Mouse (Mus musculus): ENCODE results near the gene Olfr522.

Gene Olfr522

GRCm38 (mm10) chr7:140164664-140165063 is at the start of gene Olfr522:
TSS of gene Olfr522 (minus strand) at chr7:140164764.
- DNase-seq (ENCODE audit: low spot score), result no peak

GRCm38 (mm10) chr7:140213841-140214240 is 49.3 kb upstream of the Olfr522 start:
- no peak for DNase-seq (ENCODE audit: low spot score)

- DNase-seq (ENCODE audit: low spot score), result no peak
Measured at GRCm38 (mm10) chr7:140208677-140209076, 44.1 kb upstream of the Olfr522 start.

DNA sequence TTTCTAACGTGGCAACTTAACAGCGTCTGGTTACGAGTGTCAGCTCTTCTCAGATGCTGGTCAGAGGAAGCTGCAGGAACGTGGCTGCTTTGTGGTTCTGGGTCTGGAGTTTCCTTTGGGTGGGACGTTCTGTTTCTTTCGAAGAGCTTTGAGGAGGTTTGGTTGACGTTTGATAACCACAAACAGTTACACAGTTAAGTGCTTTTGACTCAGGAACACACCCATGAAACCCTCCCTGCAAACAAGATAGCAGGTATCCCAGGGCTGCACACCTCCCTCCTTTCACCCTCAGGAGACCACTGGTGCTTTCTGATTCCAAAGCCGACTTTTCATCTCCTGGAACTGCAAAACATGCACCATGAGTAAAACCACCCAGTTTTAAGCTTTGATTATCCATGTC is 43.6 kb upstream of the Olfr522 start:
- DNase-seq (ENCODE audit: low spot score), result no peak

DNA sequence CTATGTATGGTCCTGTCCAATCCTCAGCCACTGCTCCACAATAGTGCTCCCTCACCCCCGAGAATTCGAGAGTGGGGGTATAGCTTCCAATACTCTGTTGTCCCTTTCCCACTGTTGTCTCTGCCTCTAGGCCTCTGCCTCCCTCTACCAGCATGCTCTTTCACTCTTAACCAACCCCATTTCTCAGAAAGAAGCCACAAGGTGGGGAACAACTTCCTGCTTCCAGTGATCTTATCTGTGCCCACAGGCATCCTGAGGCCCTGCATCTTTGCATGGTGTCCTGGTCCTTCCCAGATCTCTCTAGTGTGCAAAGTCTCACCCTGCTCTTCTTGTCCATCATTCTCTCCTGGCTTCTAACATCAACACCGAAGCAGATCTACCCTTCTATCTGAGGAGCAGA is 42.3 kb upstream of the Olfr522 start:
- DNase-seq (ENCODE audit: low spot score), result no peak

- no peak for DNase-seq (ENCODE audit: low spot score)
Measured at GRCm38 (mm10) chr7:140205864-140206263, 41.3 kb upstream of the Olfr522 start, which contains the start of gene Olfr524. TSS of gene Olfr524 (minus strand) at chr7:140205964.

DNA sequence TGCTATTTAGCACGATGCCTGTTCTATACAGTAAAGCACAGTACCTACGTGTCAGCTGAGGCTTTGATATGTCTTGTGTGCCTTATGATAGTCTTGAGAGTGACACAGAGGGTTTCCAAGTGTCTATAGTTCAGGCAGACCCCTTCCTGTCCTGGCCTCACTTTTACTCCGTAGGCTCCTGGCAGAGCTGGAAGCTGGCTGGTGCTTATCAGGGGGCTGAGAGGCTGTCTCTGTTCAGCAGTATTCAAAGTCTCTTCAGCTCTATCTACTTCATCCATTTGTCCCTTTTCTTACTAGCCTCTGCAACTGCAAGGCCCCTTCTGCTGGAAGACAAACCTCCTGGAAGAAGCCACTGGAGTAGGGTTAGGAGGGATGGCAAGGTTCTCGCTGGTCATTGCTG is 36.5 kb upstream of the Olfr522 start:
- DNase-seq (ENCODE audit: low spot score), result no peak

DNA sequence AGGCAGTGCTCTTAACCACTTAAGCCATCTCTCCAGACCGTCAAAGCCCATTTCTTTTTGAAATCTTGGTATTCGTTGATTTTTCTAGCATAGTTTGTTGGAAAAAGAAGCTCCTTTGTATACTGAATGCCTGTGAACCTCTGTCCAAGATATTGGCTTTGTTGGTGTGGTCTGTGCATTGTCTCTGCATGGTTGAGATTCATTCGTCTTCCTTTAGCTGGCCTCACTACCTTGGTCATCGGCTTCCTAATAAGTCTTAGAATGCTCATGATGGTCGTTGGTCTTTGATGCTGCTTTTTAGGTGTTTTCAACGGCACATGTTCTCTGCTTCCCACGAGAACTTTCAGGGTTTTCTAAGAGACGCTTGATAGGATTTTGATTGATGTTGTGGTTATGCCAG is 31.4 kb upstream of the Olfr522 start:
- no peak for DNase-seq (ENCODE audit: low spot score)

DNA sequence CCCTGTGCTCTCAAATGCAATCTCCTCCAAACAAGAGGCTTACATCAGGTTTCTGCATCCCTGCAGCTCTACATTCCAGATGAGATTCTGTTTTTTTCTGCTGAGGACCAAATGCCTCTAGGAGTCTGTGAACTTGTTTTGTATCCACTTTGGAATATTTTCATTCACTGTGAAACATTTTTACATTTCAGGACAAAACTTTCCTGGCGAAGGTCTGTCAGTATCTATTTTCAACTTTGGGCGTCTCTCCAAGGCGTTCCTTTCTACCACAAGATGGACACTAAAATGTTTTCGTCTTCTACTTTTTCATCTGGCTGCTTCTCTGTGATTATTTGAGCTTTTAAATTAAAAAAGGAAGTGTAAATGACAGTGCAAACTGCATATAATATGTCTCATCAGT is 29.5 kb upstream of the Olfr522 start:
- no peak for DNase-seq (ENCODE audit: low spot score)

DNA sequence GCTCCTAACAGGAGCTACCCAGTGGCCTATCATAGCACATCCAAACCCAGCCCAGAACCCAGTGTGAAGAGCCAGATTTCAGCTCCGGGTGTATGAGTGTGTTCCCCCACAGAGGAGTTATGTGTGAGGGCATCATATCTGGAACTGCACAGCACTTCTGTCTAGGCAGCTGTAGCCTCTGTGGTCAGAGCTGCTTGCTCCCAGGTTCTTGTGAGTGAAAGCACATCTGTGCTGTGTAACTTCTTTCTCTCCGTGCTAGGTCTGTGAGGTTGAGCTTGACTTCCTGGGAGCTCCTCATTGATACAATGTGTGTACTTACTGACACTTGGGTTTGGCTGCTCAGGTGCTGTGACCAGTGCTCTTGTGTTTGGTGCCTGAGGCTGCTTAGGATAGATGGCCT is 28.3 kb upstream of the Olfr522 start:
- no peak for DNase-seq (ENCODE audit: low spot score)

DNA sequence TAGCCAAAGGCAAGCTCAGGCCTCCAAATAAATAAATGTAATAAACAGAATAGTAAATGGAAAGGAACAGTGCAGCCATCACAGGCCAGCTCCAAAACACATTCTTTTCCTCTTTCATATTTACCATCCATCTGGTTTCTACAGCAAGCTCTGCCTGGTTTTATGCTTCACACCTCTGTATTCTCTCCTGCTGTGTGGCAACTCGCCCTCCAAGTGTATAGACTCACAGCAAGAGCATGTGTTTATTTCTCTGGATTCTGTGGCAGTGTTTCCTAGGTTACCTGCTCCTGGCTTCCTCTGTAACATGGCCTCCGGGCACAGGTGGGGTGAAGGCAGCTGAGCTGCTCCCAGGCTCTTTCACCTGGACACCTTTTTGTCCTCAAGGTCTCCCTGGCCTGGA is 27.9 kb upstream of the Olfr522 start:
- no peak for DNase-seq (ENCODE audit: low spot score)

- no peak for DNase-seq (ENCODE audit: low spot score)
Measured at GRCm38 (mm10) chr7:140190435-140190834, 25.9 kb upstream of the Olfr522 start.

- DNase-seq (ENCODE audit: low spot score), result peak; percentile 48
Measured at GRCm38 (mm10) chr7:140188391-140189328, 24.1 kb upstream of the Olfr522 start.

DNA sequence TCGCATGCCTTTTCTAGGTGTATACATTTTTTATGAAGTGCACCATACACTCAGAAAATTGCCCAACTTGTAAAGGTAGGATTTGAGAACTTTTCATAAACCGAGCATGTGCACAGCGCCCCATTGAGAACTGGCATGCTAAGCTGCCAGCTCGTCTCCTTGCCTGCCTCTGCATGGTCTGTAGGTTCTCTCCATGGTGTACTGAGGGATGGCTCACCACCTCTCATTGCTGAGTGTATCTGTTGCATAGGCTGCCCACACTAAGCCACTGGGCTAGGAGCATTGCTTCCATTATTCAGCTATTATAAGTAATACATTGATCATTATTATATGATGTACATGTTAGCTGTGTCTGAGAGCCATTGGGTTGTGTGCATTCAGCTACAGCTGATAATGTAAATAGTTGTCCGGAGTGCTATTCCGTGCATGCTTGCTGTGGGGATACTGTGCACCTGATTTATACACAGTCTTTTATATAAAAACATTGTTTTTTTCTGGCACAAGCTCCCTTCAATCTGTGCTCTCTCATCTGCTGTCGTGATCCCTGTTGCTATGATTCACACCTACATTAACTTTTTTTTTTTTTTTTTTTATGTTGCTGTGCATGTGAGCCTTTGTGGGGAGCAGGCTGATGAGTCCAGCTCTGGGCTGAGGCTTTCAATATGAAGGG is 23.3 kb upstream of the Olfr522 start:
- peak; percentile 36 for DNase-seq (ENCODE audit: low spot score)

DNA sequence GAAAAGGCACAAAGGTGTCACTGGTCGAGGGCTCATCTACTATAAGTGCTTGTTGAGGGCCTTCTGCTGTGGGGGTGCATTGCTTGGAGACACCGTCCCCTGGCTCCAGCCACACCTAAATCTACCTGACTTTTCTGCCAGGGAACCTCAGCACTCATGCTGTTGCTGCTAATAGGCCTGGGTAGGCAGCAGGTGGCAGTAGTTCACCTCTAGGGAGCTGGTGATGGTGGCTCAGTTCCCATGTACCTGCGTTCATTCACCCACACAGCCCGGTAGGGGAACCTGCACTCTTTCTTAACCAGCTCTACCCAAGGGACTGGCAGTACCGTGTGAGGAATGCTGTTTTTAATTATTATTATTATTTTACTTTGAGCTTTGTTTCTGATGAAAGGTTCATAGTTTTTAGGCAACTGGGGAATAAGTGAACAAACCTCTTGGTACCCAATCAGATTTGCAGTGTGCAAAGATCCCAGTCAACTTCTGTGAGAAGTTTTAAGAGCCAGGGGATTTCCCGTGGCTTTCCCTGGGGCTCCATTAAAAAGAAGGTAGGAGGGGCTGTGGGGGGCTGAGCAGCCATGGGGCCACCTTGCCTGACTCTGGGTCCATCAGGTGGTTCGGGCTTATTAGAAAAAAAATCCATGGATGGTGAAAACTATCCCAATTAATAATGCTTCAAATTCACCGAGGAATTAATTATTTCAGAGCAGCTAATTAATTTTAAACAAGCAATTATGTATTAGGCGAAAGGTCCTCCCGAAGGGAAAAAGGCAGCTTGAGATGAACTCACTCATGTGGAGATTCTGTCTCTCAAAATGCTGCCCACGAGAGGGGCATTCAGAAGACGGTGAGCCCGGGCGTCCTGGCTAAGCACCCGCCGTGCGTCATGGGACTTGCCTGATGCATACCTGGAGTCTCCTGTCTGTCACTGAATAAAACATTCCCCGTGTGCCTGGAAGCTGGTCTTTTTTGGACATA is 22.4 kb upstream of the Olfr522 start:
- DNase-seq (ENCODE audit: low spot score), result no peak

DNA sequence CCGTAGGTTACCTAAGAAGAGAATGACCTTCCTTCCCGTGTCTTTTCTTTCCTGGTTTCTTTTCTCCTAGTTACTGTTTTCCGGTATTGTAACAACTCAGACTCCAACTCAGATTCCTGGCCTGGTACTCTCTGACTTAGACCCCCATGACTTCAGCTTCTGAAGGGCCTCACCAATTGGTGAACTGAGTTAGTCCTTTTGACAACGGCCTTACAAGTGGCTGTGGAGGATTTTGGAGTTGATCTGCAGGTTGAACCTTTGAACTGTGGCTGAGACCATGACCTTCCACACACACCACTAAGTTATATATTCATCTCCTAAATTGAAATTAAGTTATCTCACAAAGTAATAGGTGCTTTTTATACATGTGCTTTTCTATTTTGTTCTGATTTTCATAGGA is 19.6 kb upstream of the Olfr522 start:
- no peak for DNase-seq (ENCODE audit: low spot score)

GRCm38 (mm10) chr7:140180692-140181091 is 16.1 kb upstream of the Olfr522 start:
- no peak for DNase-seq (ENCODE audit: low spot score)

GRCm38 (mm10) chr7:140179176-140179575 is 14.6 kb upstream of the Olfr522 start:
- no peak for DNase-seq (ENCODE audit: low spot score)

DNA sequence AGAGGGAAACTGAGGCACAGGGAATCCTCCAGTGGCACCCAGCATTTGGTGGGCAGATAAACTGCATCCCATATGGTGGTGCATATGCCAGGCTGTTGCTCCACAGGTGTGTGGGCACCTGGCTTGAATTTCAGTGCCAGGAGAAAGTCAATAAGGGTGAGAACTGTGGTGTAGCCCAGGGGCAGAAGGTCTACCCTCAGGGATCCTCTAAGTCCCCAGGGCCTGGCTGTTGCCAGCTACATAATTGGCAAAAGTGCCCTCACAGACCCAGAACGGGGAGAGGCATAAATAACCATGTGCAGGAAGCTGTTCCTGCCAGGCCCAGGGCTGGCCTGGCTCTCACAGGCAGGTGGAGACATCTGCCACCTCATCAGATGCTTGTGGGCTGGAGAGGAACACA is 8.4 kb upstream of the Olfr522 start, which contains the start of gene Olfr523:
TSS of gene Olfr523 (plus strand) at position 282 of the 400 bp plus-strand sequence.
- DNase-seq (ENCODE audit: low spot score), result no peak

DNA sequence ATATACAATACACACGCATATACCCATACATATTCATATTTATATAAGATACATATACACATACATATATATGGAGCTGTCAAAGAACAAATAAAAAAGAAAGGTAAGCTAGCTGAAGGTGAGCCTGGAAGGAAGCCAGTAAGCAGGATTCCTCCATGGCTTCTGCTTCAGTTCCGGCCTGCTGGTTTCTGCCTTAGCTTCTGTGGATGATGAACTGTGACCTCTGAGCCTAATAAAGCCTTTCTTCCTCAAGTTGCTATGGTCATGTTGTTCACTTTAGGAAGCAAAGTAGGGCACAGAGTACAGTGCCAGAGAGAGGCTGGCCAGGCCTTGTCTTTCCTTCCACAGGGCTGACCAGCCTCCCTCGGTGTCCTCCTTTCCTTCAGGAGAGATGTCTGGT is 6.3 kb upstream of the Olfr522 start:
- DNase-seq (ENCODE audit: low spot score), result no peak

DNA sequence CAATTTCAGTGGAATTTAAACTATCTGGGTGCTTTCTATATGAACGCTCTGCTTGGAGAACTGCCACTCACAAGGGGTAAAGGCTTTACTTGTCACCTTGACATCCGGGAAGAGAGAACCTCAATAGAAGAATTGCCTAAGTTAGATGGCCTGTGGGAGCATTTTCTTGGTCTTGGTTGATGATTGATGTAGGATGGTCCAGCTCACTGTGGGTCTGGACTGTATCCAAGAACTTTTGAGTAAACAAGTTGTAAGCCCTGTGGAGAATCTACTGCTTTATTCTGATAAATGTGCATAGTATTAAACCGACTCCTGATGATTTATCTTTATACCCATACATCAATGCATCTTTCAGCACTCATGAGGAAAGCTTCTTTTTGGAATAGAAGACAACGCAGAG is 4.8 kb upstream of the Olfr522 start:
- no peak for DNase-seq (ENCODE audit: low spot score)

GRCm38 (mm10) chr7:140167950-140168349 is 3.4 kb upstream of the Olfr522 start:
- no peak for DNase-seq (ENCODE audit: low spot score)

Data from layer of hippocampus, adult 9-10 months (tissue).